Mouse (Mus musculus): ENCODE measurements around the gene St5.

GRCm38 (mm10) chr7:109510799-109511198 is 192.6 kb downstream of the St5 start:
- no peak for TF ChIP-seq POLR2A (IDR thresholded peaks at IDR 0.05; ENCODE audit: control insufficient read depth, low read depth, low read length)
- TF ChIP-seq CTCF (IDR thresholded peaks at IDR 0.05; ENCODE audit: control insufficient read depth, insufficient read depth, insufficient replicate concordance, low read depth, low read length): no peak
